Mouse (Mus musculus): ENCODE data around the gene Ednra. TPM values are rescaled to one million over a fixed set of nuclear protein-coding genes. Genes with fewer than 3 reads are reported as not detected.
A peak's percentile ranks its signal among the peaks of the same experiment; 100 is the strongest.

Gene Ednra
- 0.15 and 0.19 TPM in 2 replicates for total RNA-seq (2017)

DNA sequence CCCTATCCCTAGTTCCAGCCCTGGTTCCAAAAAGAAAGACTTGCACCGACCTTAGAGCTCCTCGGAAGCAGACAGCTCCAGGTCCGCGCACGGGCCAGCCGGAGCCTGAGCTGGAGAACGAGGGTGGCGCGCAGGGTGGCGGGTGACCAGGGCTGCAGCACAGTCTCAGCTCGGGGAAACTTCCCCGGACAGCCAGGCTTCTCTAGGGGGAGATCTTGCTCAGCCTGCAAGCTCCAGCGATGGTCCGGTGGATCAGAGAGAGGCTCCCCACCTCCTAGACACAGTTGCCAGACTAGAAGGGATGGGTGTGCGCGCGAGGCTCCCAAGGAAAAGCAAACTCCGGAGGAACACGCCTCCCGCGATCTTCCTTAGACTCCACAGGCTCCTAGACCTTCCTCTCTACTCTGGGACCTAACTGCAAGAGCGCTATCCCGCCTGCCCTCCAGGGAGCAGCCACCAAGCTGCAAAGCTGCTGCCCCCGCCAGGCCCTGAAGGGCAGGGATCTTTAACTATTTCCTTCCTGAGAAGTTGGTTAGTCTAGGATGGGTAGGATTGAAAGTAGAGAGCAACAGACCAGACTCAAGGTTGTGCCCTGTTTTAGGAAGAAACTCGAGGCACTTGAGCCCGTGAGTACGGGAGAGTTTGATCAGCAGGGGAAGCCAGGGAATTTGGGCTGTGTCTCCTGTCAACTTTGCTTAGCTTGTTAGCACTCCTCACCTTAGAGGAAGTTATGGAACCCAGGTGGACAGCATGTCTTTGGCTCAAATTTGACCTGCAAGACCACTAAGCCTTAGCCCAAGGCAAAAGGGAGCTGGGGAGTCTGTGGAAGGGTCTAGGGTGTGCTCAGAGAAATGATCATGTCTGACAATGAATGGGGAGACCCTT is at the start of gene Ednra:
Gene Ednra, minus strand, starts transcription at position 419 of the 885 bp plus-strand sequence.
- ATAC-seq (replicated peaks in 1 of 2; ENCODE audit: insufficient read depth in 1 of 2, low FRiP score in 2 of 2, low TSS enrichment in 1 of 2, low read depth in 1 of 2, poor library complexity in 2 of 2, severe bottlenecking in 2 of 2), result peak; percentile 30 to 71

DNA sequence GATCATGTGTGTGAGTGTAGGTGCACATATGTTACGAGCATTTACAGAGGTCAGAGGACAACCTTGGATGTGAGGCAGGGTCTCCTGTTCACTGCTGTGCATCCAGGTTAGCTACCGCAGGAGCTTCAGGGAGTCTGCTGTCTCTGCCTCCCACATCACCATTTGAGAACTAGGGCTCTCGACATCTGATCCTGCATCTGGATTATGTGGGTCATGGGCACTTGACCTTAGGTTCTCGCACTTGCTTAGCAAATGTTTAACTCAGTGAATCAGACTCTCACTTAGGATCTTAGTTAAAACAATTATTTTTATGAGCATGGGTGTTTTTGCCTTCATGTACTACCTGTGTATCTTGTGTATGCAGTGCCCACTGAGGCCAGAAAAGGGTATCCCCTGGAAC is 49.6 kb upstream of the Ednra start:
- no peak for ATAC-seq (replicated peaks in 1 of 2; ENCODE audit: insufficient read depth in 1 of 2, low FRiP score in 2 of 2, low TSS enrichment in 1 of 2, low read depth in 1 of 2, poor library complexity in 2 of 2, severe bottlenecking in 2 of 2)

DNA sequence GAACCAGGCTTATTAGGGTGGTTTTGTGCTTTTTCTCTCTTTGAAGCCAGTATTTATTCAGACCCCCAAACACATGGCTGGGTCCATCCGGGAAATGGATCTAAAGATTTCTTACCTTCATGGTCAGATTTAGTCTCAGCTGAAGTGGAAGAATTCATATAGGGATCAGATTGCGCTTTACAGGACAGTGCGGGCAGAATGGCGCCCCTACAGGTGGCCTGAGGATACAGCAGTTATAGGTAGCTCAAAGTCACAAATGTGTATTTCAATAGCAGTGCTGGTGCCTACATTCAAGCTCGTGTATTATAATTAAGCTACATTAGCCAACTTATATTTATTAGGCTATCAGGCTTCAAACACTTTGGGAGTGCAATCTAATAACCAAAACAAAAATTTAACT is 49.0 kb upstream of the Ednra start:
- no peak for ATAC-seq (replicated peaks in 1 of 2; ENCODE audit: insufficient read depth in 1 of 2, low FRiP score in 2 of 2, low TSS enrichment in 1 of 2, low read depth in 1 of 2, poor library complexity in 2 of 2, severe bottlenecking in 2 of 2)

DNA sequence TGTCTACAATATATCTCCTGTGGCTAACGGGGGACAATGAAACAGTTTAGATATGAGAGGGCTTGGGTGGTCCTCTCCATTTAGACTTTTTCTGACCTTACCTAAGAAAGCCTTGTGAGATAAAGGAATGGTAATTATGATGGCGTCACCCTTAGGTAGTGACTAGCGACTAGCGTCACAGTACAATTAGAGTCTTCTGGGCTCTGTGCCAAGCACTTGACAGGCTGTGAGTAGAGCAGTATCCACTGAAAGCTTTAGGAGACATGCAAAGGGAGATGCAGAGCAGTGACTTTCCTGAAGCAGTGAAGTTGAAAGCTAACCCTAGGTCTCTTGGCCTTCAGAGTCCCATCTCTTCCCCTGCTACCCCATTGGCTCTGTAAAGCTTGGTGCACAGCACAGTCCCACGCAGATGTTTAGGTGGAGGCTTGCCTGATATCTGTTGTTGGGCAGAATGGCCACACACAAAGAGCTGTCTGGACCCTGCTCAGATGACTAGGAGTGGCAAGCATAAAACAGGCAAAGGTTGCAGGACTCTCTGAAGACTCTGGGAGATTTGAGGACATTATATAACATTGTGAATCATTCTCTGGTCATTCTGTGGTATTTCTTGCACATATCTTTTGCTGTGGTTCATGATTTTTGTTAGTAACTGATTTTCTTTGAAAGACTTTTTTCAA is 48.1 kb upstream of the Ednra start:
- no peak for ATAC-seq (replicated peaks in 1 of 2; ENCODE audit: insufficient read depth in 1 of 2, low FRiP score in 2 of 2, low TSS enrichment in 1 of 2, low read depth in 1 of 2, poor library complexity in 2 of 2, severe bottlenecking in 2 of 2)

DNA sequence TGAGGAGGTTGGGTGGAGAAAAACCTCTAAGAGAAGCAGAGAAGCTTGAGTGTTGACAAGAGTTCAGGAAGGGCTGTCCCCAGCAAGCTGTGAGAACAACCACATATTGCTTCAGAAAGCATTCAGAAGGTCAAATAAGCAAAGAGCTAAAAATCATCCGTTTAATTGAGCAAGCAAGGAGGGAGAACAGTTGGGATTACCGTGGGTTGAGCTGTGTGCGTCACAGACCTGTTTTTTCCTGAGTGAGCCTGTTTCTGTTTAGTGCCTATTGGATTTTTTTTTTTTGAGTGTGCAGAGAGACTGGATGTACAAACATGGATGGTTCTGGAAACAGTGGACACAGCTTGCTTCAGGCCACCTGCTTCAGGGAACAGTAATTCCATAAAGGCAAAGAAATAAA is 46.7 kb upstream of the Ednra start:
- ATAC-seq (replicated peaks in 1 of 2; ENCODE audit: insufficient read depth in 1 of 2, low FRiP score in 2 of 2, low TSS enrichment in 1 of 2, low read depth in 1 of 2, poor library complexity in 2 of 2, severe bottlenecking in 2 of 2), result no peak

DNA sequence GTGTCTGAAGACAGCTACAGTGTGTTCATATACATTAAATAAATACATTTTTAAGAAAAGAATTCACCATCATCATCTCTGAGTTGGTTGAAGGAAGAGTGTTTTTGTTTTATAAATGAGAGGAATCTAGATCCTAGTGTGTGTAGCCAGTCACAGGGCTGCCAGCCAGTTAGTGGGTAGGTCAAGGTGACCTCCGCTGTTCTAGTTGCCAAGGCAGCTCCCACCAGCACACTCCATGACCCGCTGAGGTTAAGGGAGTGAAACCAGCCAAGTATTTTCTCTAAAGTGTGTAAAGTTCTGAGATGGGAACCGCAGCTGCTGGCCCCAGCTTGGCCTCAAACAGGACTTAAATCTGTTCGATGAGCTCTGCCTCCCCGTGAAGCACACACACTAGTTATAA is 44.7 kb upstream of the Ednra start:
- no peak for ATAC-seq (replicated peaks in 1 of 2; ENCODE audit: insufficient read depth in 1 of 2, low FRiP score in 2 of 2, low TSS enrichment in 1 of 2, low read depth in 1 of 2, poor library complexity in 2 of 2, severe bottlenecking in 2 of 2)

DNA sequence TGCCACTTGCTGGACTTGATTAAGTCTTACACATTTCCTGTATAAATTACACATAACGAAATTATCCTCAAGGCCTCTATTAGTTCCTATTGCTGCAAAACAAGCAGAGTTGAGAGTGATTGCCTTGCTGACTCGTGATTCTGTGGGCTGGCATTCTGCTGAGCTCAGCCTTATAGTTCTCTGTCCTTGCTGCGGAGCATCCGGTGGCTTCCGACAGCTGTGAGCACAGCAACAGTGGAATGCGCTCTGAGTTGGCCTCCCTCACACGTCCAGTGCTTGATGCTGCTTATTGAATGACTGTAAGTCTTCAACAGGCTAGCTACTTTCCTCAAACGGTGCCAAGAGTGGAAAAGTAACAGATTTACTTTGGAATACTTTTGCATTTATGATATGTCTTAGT is 40.0 kb upstream of the Ednra start:
- ATAC-seq (replicated peaks in 1 of 2; ENCODE audit: insufficient read depth in 1 of 2, low FRiP score in 2 of 2, low TSS enrichment in 1 of 2, low read depth in 1 of 2, poor library complexity in 2 of 2, severe bottlenecking in 2 of 2), result no peak

DNA sequence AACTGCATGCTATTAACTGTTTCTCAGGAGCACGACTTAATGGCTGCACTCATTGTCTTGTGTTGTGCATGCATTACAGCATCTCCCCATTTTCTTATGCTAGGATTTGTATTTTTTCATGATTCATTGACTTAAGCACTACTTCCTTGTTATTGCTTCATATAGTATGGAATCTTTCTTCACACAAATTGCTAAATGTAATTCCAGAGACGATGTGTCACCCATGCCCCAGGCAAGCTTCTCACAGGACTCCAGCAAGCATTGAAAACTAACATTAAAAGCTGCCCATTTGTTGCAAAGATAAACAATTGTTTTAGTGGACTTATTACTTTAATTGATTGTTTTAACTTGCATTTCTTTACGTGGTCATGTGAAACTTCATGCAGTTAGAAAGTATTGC is 38.7 kb upstream of the Ednra start:
- no peak for ATAC-seq (replicated peaks in 1 of 2; ENCODE audit: insufficient read depth in 1 of 2, low FRiP score in 2 of 2, low TSS enrichment in 1 of 2, low read depth in 1 of 2, poor library complexity in 2 of 2, severe bottlenecking in 2 of 2)

DNA sequence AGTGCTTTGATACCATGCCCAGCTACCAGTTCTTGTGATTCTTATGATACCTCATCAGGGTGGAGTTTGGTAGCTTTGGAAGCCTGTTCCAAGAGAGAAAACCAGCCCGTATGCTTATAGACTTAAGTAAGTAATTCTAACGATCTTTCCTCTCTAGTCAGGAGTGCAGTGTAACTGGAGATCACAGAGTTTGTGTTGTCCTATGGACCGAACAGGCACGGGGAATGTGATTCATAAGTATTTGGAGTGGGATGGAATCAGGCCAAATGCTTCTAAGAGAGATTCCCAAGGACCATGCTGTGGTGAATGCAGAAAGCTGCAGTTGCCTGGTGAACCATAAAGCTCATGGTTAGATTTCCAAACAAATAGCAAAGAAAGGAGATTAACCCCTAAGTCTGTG is 31.2 kb upstream of the Ednra start:
- ATAC-seq (replicated peaks in 1 of 2; ENCODE audit: insufficient read depth in 1 of 2, low FRiP score in 2 of 2, low TSS enrichment in 1 of 2, low read depth in 1 of 2, poor library complexity in 2 of 2, severe bottlenecking in 2 of 2), result no peak

DNA sequence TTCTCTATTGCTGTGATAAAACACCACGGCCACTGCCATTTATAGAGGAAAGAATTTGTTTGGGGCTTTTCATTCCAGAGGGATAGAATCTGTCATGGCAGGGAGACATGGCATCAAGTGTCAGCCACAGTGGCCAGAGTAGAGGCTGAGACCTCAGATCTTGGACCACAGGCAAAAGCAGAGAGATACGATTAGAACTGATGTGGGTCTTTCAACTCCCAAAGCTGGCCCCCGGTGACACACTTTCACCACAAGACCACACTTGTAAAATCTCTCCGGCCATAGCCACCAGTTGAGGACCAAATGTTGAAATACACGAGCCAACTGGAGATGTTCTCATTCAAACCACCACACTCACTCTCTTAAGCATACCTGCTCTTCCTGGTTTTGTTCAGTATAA is 29.5 kb upstream of the Ednra start:
- ATAC-seq (replicated peaks in 1 of 2; ENCODE audit: insufficient read depth in 1 of 2, low FRiP score in 2 of 2, low TSS enrichment in 1 of 2, low read depth in 1 of 2, poor library complexity in 2 of 2, severe bottlenecking in 2 of 2), result no peak

DNA sequence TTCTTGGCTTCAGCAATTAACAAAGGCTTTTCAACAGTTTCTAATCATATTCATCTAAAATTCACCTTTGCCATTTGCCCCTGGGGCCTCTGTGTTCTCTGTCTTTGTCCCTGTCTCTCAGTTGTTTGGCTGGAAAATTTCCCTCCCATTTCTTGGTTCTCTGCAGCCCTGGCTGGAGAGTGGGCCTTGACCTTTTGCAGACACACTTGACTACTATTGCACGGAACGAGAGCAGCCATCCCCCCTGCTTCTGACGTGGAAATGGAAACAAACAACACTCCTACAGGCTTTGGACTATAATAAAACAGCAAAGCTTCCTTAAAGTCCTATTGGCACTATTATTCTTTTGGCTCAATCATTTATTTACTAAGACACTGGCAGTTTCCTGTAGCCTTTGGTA is 27.8 kb upstream of the Ednra start:
- no peak for ATAC-seq (replicated peaks in 1 of 2; ENCODE audit: insufficient read depth in 1 of 2, low FRiP score in 2 of 2, low TSS enrichment in 1 of 2, low read depth in 1 of 2, poor library complexity in 2 of 2, severe bottlenecking in 2 of 2)

DNA sequence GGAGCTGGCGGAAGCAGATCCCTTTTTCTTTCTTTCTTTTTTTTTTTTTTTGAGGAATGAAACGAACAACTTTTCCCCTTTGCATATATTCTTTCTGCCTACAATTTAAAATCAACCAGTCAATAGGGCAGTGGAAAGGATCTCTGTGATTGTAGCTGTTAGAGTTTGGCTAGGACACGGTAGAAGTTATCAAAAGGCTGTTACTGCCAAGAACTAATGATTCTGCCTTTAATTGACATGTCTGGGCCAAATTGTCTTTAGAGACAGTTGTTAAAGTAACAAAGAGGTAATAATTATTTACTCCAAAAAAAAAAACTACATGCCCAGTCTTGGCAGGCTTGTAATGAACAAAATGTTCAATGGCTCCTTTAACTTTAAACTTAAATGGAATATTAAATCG is 26.1 kb upstream of the Ednra start:
- no peak for ATAC-seq (replicated peaks in 1 of 2; ENCODE audit: insufficient read depth in 1 of 2, low FRiP score in 2 of 2, low TSS enrichment in 1 of 2, low read depth in 1 of 2, poor library complexity in 2 of 2, severe bottlenecking in 2 of 2)

DNA sequence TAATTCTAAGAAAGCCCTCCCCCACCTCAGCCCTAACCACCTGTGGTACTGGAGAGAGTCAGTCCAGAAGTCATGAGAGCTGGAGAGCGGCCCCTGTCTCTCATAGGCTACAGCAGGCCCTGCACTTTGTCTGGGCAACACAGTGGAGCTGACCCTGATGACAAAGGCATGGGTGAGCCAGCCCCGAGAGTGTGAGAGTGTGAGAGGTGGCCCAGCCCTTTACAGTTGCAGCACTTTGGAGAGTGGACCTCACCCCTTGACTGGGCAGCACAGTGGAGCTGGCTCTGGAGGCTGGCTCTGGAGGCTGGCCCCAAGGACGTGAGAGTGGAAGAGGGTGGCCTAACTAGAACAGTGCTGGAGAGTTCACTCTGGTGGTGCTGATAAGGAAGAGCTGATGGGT is 20.2 kb upstream of the Ednra start:
- ATAC-seq (replicated peaks in 1 of 2; ENCODE audit: insufficient read depth in 1 of 2, low FRiP score in 2 of 2, low TSS enrichment in 1 of 2, low read depth in 1 of 2, poor library complexity in 2 of 2, severe bottlenecking in 2 of 2), result no peak

DNA sequence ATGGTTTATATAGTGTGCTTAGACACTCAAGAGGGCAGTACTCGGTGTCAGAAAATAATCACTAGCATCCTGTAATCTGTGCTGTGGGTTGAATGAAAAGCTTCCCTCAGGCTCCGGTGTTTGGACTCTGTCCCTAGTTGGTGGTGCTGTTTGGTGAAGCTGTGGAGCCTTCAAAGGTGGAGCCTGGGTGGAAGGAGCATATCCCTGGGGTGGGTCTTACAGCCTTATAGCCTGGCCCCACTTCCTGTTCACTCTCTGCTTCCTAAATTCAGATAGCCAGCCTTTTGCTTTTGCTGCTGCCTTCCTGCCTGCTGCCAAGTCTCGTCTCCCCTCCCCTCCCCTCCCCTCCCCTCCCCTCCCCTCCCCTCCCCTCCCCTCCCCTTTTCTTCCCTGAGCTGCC is 18.1 kb upstream of the Ednra start:
- ATAC-seq (replicated peaks in 1 of 2; ENCODE audit: insufficient read depth in 1 of 2, low FRiP score in 2 of 2, low TSS enrichment in 1 of 2, low read depth in 1 of 2, poor library complexity in 2 of 2, severe bottlenecking in 2 of 2), result no peak

DNA sequence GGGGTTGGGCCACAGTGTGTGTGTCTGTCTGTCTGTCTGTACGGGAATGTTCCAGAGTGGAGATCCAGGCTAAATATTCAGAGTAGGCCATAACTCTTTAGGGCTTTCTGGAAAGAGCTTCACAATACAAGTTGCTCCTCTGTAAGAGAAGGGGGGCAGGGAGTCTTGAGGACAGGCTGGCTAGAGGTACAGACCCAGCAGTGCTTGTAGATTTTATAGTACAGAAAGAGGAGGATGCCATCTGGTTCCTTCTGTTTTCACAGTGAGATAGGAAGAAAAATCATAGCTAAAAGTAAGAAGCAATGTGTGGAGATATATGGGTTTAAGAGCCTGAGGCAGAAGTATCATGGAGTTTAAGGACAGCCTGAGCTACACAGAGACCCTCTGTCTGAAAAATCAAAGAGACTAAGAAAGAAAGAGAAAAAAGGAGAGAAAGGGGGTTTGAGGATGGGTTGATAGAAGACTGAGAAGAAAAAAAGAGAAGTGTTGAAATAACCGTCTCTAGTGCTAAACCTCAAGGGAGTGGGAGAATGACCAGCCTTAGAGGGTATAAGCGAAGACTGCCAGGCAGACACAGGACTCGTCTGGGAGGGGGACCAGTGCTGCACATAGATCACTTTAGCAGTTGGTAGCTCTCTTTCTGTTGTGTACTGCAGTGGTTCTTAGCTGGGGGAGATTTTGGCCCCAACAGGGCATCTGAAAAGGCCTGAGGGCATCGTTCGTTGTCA is 16.9 kb upstream of the Ednra start:
- ATAC-seq (replicated peaks in 1 of 2; ENCODE audit: insufficient read depth in 1 of 2, low FRiP score in 2 of 2, low TSS enrichment in 1 of 2, low read depth in 1 of 2, poor library complexity in 2 of 2, severe bottlenecking in 2 of 2), result no peak

DNA sequence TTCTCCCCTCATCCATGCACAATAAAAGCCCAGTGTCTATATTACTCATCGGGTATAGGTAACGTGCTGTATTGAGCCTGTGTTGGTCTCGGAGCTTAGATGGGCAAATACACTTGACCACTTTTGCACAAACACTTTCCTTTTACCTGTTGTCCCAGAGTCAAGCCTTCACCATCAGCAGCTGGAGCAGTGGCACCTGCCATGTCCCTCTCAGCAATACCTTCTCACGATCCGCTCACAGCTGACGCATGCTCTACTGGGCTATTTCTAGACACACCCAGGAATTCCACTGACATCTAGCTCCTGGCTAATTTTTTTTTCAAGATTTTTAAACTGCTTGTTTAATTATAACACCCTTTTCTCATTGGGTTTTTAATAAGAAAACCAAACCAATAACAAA is 14.2 kb upstream of the Ednra start:
- no peak for ATAC-seq (replicated peaks in 1 of 2; ENCODE audit: insufficient read depth in 1 of 2, low FRiP score in 2 of 2, low TSS enrichment in 1 of 2, low read depth in 1 of 2, poor library complexity in 2 of 2, severe bottlenecking in 2 of 2)

DNA sequence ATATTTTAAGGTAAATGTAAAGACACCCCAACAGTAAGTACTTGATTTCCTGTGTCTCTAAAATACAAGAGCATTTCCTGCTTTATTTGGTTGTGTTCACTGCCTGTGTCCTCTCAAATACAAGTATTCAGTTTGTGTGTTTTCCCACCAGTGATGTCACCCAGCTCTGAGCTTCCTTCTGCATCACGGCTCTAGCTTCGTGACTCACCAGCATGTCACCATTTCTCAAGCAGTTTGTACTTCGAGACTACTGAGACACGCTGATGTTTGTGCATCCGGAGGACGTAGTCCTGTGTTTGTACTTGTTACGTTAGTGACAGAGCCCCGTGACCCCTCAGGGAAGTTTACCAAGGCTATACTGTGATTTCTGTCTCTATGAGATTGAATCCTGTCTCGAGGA is 13.1 kb upstream of the Ednra start:
- no peak for ATAC-seq (replicated peaks in 1 of 2; ENCODE audit: insufficient read depth in 1 of 2, low FRiP score in 2 of 2, low TSS enrichment in 1 of 2, low read depth in 1 of 2, poor library complexity in 2 of 2, severe bottlenecking in 2 of 2)

DNA sequence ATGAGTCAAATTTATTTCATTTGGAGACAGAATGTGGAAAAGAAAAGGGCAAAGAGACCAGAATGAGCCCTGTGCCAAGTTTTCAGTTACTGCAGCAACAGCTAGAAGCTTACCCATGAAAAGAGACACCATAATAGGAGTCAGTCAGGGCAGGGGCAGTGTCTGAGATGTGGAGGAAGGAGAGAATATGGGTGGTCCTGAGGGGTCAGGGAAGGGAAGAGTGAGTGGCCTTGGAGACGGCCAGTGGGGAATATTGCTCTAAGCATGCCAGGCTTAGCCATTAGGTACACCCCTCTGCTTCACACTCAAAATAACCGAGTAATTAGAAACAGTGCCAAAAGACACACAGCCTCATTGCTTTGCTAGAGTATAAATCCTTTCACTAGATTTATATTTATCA is 9.5 kb upstream of the Ednra start:
- no peak for ATAC-seq (replicated peaks in 1 of 2; ENCODE audit: insufficient read depth in 1 of 2, low FRiP score in 2 of 2, low TSS enrichment in 1 of 2, low read depth in 1 of 2, poor library complexity in 2 of 2, severe bottlenecking in 2 of 2)

All from hematopoietic stem cell, adult 5-6 weeks (primary cell).